Mouse (Mus musculus) spleen, adult 18-20 months (tissue): ENCODE results near the gene Olfr125.

Experiments
- DNase-seq, 2 experiments: peaks; one replicate each; pipeline ENCODE4 v3.0.0; 2022; ENCODE audit warnings: mixed read lengths in 2 of 2

The Olfr125 gene

GRCm38 (mm10) chr17:37832649-37833048 lies at the start of gene Olfr125:
Olfr125 (plus strand) TSS chr17:37832949.
- no peak for DNase-seq

GRCm38 (mm10) chr17:37793229-37793628 lies 39.5 kb upstream of the Olfr125 start, which contains the start of gene Olfr123:
Olfr123 (plus strand) TSS chr17:37793529.
- no peak for DNase-seq

GRCm38 (mm10) chr17:37799588-37799987 lies 33.2 kb upstream of the Olfr125 start, which contains the start of gene Olfr124:
Olfr124 (plus strand) TSS chr17:37799888.
- no peak for DNase-seq

- no peak for DNase-seq
Measured at GRCm38 (mm10) chr17:37847183-37847582, 14.4 kb downstream of the Olfr125 start, which contains the start of gene Olfr126. Olfr126 (plus strand) TSS chr17:37847483.

- no peak for DNase-seq
Measured at GRCm38 (mm10) chr17:37863901-37864300, 31.2 kb downstream of the Olfr125 start.

GRCm38 (mm10) chr17:37869676-37870205 lies 37.0 kb downstream of the Olfr125 start:
- no peak for DNase-seq

- DNase-seq: no peak
Measured at GRCm38 (mm10) chr17:37873830-37874229, 41.1 kb downstream of the Olfr125 start.
